Mouse (Mus musculus) brain, embryonic 14.5 days (tissue): ENCODE measurements around the gene Cish.

Experiments used
- CTCF ChIP-seq: fragments of 200-500 bp; IDR thresholded peaks from 2 replicates; pipeline ENCODE4 v1.5.1; 2012; ENCODE audit warnings: inconsistent platforms, mild to moderate bottlenecking, moderate library complexity, borderline replicate concordance; ENCODE audit not compliant: insufficient read depth, insufficient read length; ENCODE audit errors: extremely low read depth
- POLR2A ChIP-seq: fragments of 200-500 bp; IDR thresholded peaks from 2 replicates; pipeline ENCODE4 v1.6.1; 2012; ENCODE audit warnings: mild to moderate bottlenecking, inconsistent platforms, borderline replicate concordance; ENCODE audit not compliant: poor library complexity, insufficient read depth, insufficient read length, severe bottlenecking; ENCODE audit errors: extremely low read depth

DNA sequence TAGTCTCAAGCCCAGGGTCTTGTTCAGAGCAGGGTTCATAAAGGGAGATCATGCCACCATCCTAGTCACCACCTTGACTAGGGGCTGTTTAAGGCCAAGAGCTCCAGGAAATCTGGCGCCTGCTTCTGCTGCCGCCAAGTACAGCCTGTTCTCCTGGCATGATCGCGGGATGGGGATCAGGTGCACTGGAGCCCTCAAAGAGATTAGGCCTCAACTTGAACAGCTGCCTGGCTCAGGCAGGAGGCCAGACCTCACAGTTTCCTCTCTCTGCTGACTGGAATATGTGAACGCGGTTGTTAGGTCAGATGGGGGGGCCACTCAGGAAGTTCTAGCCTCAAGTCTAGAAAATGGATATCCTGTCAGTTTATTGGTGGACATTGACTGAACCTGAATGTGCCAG, 27.7 kb downstream of the Cish start:
- no peak for TF ChIP-seq CTCF
- no peak for TF ChIP-seq POLR2A
